Mouse (Mus musculus) ES-Bruce4 (cell line): Measurements from ENCODE around the gene Bbox1. TPM values are rescaled to one million over a fixed set of nuclear protein-coding genes. Genes with fewer than 3 reads are reported as not detected.

ENCODE experiments used
- H3K27ac ChIP-seq: 2 replicates; pipeline ENCODE4 v1.5.1; 2012; ENCODE audit warnings: low read length, inconsistent platforms; ENCODE audit not compliant: insufficient read depth
- H3K27me3 ChIP-seq: 2 replicates; pipeline ENCODE4 v1.6.1; 2012; ENCODE audit warnings: mild to moderate bottlenecking, low read length, inconsistent platforms; ENCODE audit not compliant: control insufficient read depth, poor library complexity, insufficient read depth, severe bottlenecking
- H3K36me3 ChIP-seq: 2 replicates; pipeline ENCODE4 v1.6.1; 2012; ENCODE audit warnings: inconsistent platforms, mild to moderate bottlenecking, low read length, moderate library complexity; ENCODE audit not compliant: control insufficient read depth, poor library complexity, insufficient read depth, severe bottlenecking
- H3K4me1 ChIP-seq: one replicate; pipeline ENCODE4 v1.8.1; 2011; ENCODE audit warnings: low read length; ENCODE audit not compliant: control insufficient read depth, insufficient read depth
- H3K4me3 ChIP-seq: 2 replicates; pipeline ENCODE4 v1.5.1; 2011; ENCODE audit warnings: low read depth, mild to moderate bottlenecking, low read length
- H3K9ac ChIP-seq: 2 replicates; pipeline ENCODE4 v1.6.1; 2012; ENCODE audit warnings: low read depth, mild to moderate bottlenecking, inconsistent platforms; ENCODE audit not compliant: poor library complexity, severe bottlenecking
- H3K9me3 ChIP-seq: replicated peaks from 2 replicates; pipeline ENCODE4 v1.6.1; 2012; ENCODE audit warnings: mild to moderate bottlenecking, low read length, inconsistent platforms; ENCODE audit not compliant: control insufficient read depth, poor library complexity, insufficient read depth, severe bottlenecking
- CTCF ChIP-seq: IDR thresholded peaks from one replicate; pipeline ENCODE4 v1.8.1; 2011; ENCODE audit warnings: low read depth, low read length
- EP300 ChIP-seq: IDR thresholded peaks from 2 replicates; pipeline ENCODE4 v1.6.1; 2011; ENCODE audit warnings: low read depth, low read length; ENCODE audit not compliant: insufficient read depth
- POLR2A ChIP-seq: IDR thresholded peaks from one replicate; pipeline ENCODE4 v1.8.1; 2011; ENCODE audit warnings: low read length; ENCODE audit not compliant: insufficient read depth
- polyA plus RNA-seq: library from polyadenylated mRNA; stranded (reverse); fragments of >200 nt; gene quantifications from 2 replicates; pipeline ENCODE4 v1.2.4, GENCODE M21; 2011; ENCODE audit warnings: low read depth; ENCODE audit not compliant: missing spikeins, insufficient read depth, insufficient read length

Gene Bbox1
- polyA plus RNA-seq, 1 experiment, result not detected

GRCm38 (mm10) chr2:110230753-110231152 is 83.6 kb downstream of the Bbox1 start:
- H3K27ac ChIP-seq, result no peak overlapping the region
- no peaks in the 10 kb centered on the region for H3K4me1 ChIP-seq
- H3K4me3 ChIP-seq, result no peak overlapping the region
- no peak overlapping the region for H3K9ac ChIP-seq
- no peaks in the 10 kb centered on the region; the same call in 1 of the 2 replicates for H3K27me3 ChIP-seq
- TF ChIP-seq POLR2A (no peak), CTCF (no peak), EP300 (no peak)
- no peaks in the 10 kb centered on the region for H3K9me3 ChIP-seq
- no peaks in the 10 kb centered on the region for H3K36me3 ChIP-seq

GRCm38 (mm10) chr2:110229143-110230087 is 84.9 kb downstream of the Bbox1 start:
- Histone ChIP-seq H3K9ac (no peak overlapping the region), H3K4me1 (no peaks in the 10 kb centered on the region), H3K36me3 (no peaks in the 10 kb centered on the region), H3K27ac (no peak overlapping the region), H3K27me3 (no peaks in the 10 kb centered on the region; the same call in 1 of the 2 replicates), H3K9me3 (no peaks in the 10 kb centered on the region), H3K4me3 (no peak overlapping the region)
- no peak for TF ChIP-seq CTCF
- TF ChIP-seq EP300, result no peak
- no peak for TF ChIP-seq POLR2A

- H3K9ac ChIP-seq, result no peak overlapping the region
- H3K27ac ChIP-seq, result no peak overlapping the region
- H3K36me3 ChIP-seq, result no peaks in the 10 kb centered on the region
- no peaks in the 10 kb centered on the region for H3K9me3 ChIP-seq
- H3K4me3 ChIP-seq, result no peak overlapping the region
- H3K27me3 ChIP-seq, result no peaks in the 10 kb centered on the region
- TF ChIP-seq POLR2A (no peak), EP300 (no peak), CTCF (no peak)
- H3K4me1 ChIP-seq, result no peaks in the 10 kb centered on the region
Measured at GRCm38 (mm10) chr2:110226421-110226820, 87.9 kb downstream of the Bbox1 start.

- H3K36me3 ChIP-seq, result no peaks in the 10 kb centered on the region
- no peak overlapping the region for H3K4me3 ChIP-seq
- no peak overlapping the region for H3K27ac ChIP-seq
- no peaks in the 10 kb centered on the region for H3K9me3 ChIP-seq
- H3K27me3 ChIP-seq, result no peaks in the 10 kb centered on the region
- no peak for TF ChIP-seq POLR2A
- no peak for TF ChIP-seq EP300
- TF ChIP-seq CTCF, result no peak
- H3K9ac ChIP-seq, result no peak overlapping the region
- H3K4me1 ChIP-seq, result no peaks in the 10 kb centered on the region
Measured at GRCm38 (mm10) chr2:110225969-110226368, 88.4 kb downstream of the Bbox1 start.

GRCm38 (mm10) chr2:110222793-110223192 is 91.6 kb downstream of the Bbox1 start:
- Histone ChIP-seq H3K4me1 (no peaks in the 10 kb centered on the region), H3K9ac (no peak overlapping the region), H3K36me3 (no peaks in the 10 kb centered on the region), H3K9me3 (no peaks in the 10 kb centered on the region), H3K27ac (no peak overlapping the region), H3K4me3 (no peak overlapping the region), H3K27me3 (no peaks in the 10 kb centered on the region)
- TF ChIP-seq POLR2A, result no peak
- no peak for TF ChIP-seq CTCF
- TF ChIP-seq EP300, result no peak

GRCm38 (mm10) chr2:110220492-110220891 is 93.9 kb downstream of the Bbox1 start:
- TF ChIP-seq EP300, result no peak
- TF ChIP-seq CTCF, result no peak
- TF ChIP-seq POLR2A, result no peak

More at GRCm38 (mm10) chr2:110220492-110220891, 93.9 kb downstream of the Bbox1 start:
- no peaks in the 10 kb centered on the region for H3K9me3 ChIP-seq
- no peak overlapping the region for H3K9ac ChIP-seq
- H3K4me1 ChIP-seq, result no peaks in the 10 kb centered on the region
- H3K36me3 ChIP-seq, result no peaks in the 10 kb centered on the region
- no peak overlapping the region for H3K27ac ChIP-seq
- H3K27me3 ChIP-seq, result no peaks in the 10 kb centered on the region
- no peak overlapping the region for H3K4me3 ChIP-seq
